Mouse (Mus musculus) c-Kit-positive CD71-positive TER-119-negative erythroid progenitor cells, embryonic 14.5 days (primary cell): Measurements from ENCODE around the gene Tmem199.

Experiments used
- DNase-seq: peaks from one replicate; pipeline ENCODE4 v3.0.0-alpha.2; 2013; ENCODE audit warnings: low read depth

Gene Tmem199

GRCm38 (mm10) chr11:78475289-78475688 lies 36.7 kb downstream of the Tmem199 start:
- no peak for DNase-seq

GRCm38 (mm10) chr11:78471326-78472103 lies 40.5 kb downstream of the Tmem199 start:
- DNase-seq = no peak

DNA sequence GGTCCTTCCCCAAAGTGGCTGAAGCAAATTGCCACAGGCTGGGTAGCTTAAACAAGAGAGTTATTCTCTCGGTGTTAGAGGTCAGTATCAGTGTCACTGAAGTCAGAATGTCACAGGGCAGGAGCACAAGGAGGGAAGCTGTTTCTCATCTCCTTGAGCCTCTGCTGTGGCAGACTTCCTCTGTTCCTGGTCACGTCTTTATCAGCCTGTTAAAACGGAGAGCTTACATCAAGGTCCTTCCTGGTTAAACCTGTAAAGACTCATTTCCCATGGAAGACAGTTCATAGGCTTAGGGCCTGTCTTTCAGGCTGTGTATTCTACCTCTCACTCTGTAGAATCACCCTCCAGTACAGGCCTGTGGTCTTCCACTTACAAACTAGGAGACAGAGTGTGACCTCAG lies 44.0 kb downstream of the Tmem199 start:
- DNase-seq = no peak

- no peak for DNase-seq
Observed at GRCm38 (mm10) chr11:78467515-78467914, 44.5 kb downstream of the Tmem199 start.

- no peak for DNase-seq
Observed at GRCm38 (mm10) chr11:78466242-78466912, 45.6 kb downstream of the Tmem199 start.

- DNase-seq = peak; percentile 50
Observed at GRCm38 (mm10) chr11:78465568-78466180, 46.3 kb downstream of the Tmem199 start, which contains the start of gene Slc46a1. Gene Slc46a1, plus strand, starts transcription at chr11:78465697.

DNA sequence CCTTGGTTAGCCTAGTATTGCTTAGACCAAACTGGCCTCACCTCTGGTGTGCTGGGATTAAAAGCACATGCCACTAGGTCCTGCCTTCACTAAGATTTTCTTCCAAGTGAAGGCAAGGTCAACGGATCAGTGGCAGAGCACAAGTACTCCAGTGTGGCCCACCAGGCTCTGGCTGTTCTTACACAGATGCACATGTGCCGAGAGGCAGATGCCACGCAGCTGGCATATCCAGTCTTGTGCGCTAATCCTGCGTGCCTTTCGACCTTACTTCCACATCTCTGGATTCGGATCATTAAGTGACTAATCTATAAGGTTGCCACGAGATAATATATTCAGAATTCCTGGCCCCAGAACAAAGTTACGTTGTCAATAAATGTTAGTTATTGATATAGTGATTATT lies 46.9 kb downstream of the Tmem199 start:
- DNase-seq = no peak

DNA sequence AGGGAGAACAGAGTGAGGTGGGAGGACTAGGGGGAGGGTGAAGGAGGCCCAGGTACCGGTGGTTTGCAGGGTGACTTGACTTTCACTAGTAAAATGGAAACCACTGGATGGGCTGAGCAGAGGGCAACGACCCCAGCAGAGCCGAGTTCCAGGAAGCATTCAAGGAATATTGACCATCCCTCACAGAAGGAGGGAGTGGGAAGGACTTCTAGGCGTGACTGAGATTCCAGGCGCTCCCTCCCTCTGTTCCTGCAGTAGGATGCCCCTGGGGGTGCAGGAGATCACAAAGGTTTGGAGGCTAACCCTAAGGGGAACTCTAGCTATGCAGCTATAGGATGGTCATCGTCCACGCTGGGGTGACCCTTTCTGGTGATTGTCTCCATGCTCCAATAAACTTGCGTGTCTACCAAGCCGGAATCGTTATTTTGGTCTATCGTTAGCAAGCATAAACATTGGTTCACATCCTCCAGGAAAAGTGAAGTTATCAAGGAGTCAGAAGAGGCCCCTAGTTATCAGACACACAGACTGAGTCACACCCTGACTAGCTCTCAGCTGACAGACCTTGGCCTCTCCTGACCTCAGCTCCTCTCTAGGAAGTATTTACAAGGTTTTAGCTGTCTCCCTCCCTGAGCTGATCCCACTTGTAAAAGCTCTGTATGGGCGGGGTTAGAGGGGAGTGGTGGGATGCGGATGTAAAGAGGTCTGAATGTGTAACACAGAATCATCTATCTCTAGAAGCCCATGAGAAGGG lies 48.5 kb downstream of the Tmem199 start:
- peak; percentile 48 for DNase-seq

GRCm38 (mm10) chr11:78462669-78463068 lies 49.3 kb downstream of the Tmem199 start:
- DNase-seq = no peak

DNA sequence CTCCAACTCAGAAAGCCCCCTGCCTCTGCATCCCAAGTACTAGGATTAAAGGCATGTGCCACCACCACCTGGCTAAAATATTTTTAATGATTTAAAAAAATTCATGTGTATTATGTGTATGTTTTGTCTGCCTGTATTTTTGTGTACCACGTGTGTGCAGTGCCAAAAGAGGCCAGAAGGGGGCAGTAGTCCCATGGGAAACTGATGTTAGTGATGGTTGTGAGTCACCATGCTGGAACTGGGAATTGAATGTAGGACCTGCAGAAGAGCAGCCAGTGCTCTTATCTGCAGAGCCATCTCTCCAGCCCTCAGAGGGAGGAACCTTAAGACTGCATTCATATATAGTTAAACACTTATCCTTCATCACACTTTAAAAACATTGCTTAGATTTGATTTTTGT lies 50.1 kb downstream of the Tmem199 start:
- DNase-seq = no peak

- DNase-seq = no peak
Observed at GRCm38 (mm10) chr11:78458740-78459139, 53.2 kb downstream of the Tmem199 start.
